Mouse (Mus musculus) liver, adult 2 months (tissue): Measurements from ENCODE around the gene Mfsd13b.

ENCODE experiments used
- CTCF ChIP-seq: fragments of 200-500 bp; IDR thresholded peaks from 2 replicates; pipeline ENCODE4 v1.5.1; 2011; ENCODE audit warnings: low read depth, low read length, control low read depth
- POLR2A ChIP-seq: fragments of 200-500 bp; IDR thresholded peaks from 2 replicates; pipeline ENCODE4 v1.6.1; 2011; ENCODE audit warnings: low read length, control low read depth; ENCODE audit not compliant: insufficient read depth; ENCODE audit errors: extremely low read depth

DNA sequence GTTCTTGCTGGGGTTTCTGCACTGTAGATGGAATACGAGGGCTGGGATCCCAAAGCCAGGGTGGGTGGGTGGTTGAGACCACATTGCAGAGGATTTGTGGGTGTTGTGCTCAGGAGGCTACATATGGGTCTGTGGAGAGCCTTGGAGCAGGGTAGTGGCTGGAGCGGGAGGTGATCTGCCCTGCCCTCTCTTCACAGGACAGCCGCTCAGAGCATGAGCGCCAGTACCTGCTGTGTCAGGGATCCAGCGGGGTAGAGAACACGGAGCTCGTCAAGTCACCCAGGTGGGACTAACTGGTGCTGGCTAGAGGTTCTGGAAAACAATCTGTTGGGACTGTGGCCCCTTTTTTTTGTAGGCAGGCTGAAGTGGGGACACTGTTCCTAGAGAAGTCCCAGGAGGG, 49.2 kb upstream of the Mfsd13b start:
- TF ChIP-seq CTCF (no peak), POLR2A (no peak)
